Comparison of ENCODE assay signal across 21 mouse cellular contexts in genomic region chr3:137785871-137786270, GRCm38 (mm10).
DNase-seq lines count a peak whose midpoint lies in the region; ATAC-seq and TF ChIP-seq lines count a peak whose summit lies in the region.
"Had no signal": no experiment of that assay in that cellular context is flagged by ENCODE, and none has a peak within 500 bp of the region (broad histone marks: within the 10 kb centered on the region; RNA-seq: fewer than 3 reads in every experiment).

No protein-coding gene starts in this region.

- WGBS in hindbrain, embryonic 10.5 days: 83% methylated on average over 2 of the region's 2 CpGs
- WGBS in hindbrain, embryonic 16.5 days: 79% methylated on average over 2 of the region's 2 CpGs
- WGBS in bone marrow, adult 2 months: 91% methylated on average over 2 of the region's 2 CpGs
- 29% methylated on average over 2 of the region's 2 CpGs for WGBS in forebrain, postnatal 0 days

- no peak overlapping the region for H3K9ac ChIP-seq in hindbrain, embryonic 16.5 days (ENCODE audit: low read depth, low read length)
- no peak overlapping the region for H3K9ac ChIP-seq in MEL (ENCODE audit: control insufficient read depth, low read depth, low read length, poor library complexity, severe bottlenecking)
- no peak overlapping the region for H3K9ac ChIP-seq in forebrain, postnatal 0 days
- H3K9ac ChIP-seq: hindbrain, embryonic 12.5 days; intestine, embryonic 15.5 days; limb, embryonic 12.5 days; liver, embryonic 13.5 days; lung, embryonic 15.5 days had no signal

- H3K4me2 ChIP-seq in hindbrain, embryonic 16.5 days (ENCODE audit: low read length): no peak overlapping the region
- no peak overlapping the region for H3K4me2 ChIP-seq in forebrain, postnatal 0 days (ENCODE audit: low read depth)
- H3K4me2 ChIP-seq: hindbrain, embryonic 12.5 days; intestine, embryonic 15.5 days; limb, embryonic 12.5 days; liver, embryonic 13.5 days; lung, embryonic 15.5 days had no signal

- H3K27me3 ChIP-seq in hindbrain, embryonic 10.5 days (ENCODE audit: insufficient read depth, poor library complexity, severe bottlenecking): peaks cover 6% of the 10 kb centered on the region; the same call in 1 of the 2 replicates
- H3K27me3 ChIP-seq in hindbrain, embryonic 16.5 days (replicated peaks; ENCODE audit: control insufficient read depth, insufficient read depth, low read length): no peaks in the 10 kb centered on the region
- no peaks in the 10 kb centered on the region for H3K27me3 ChIP-seq in MEL (ENCODE audit: control insufficient read depth in 1 of 2, insufficient read depth in 2 of 2, low read length in 2 of 2)
- H3K27me3 ChIP-seq in forebrain, postnatal 0 days (ENCODE audit: insufficient read depth, low read length): no peaks in the 10 kb centered on the region
- H3K27me3 ChIP-seq: hindbrain, embryonic 12.5 days; intestine, embryonic 15.5 days had no signal

- intact Hi-C loops in left cerebral cortex, postnatal 4 days (cut with DNase I): no loop called here

- no peaks in the 10 kb centered on the region for H3K36me3 ChIP-seq in hindbrain, embryonic 10.5 days
- no peaks in the 10 kb centered on the region for H3K36me3 ChIP-seq in hindbrain, embryonic 16.5 days (ENCODE audit: control insufficient read depth, insufficient read depth, low read length)
- peaks cover 0 to 17% of the 10 kb centered on the region in 2 experiments; a peak in 2 of 4 replicates for H3K36me3 ChIP-seq in MEL (ENCODE audit: control insufficient read depth in 1 of 2, insufficient read depth in 2 of 2, low read length in 2 of 2)
- no peaks in the 10 kb centered on the region for H3K36me3 ChIP-seq in forebrain, postnatal 0 days (ENCODE audit: insufficient read depth)
- H3K36me3 ChIP-seq: embryonic facial prominence, embryonic 10.5 days; hindbrain, embryonic 12.5 days; intestine, embryonic 15.5 days; limb, embryonic 12.5 days; liver, embryonic 13.5 days; lung, embryonic 15.5 days had no signal

- peak; percentile 9 for TF ChIP-seq RAD21 in MEL (IDR thresholded peaks at IDR 0.05; ENCODE audit: low read depth, low read length)

- TF ChIP-seq CTCF in MEL (IDR thresholded peaks at IDR 0.05 in 2 of 3, conservative IDR thresholded peaks at IDR 0.05 in 1 of 3; ENCODE audit: control insufficient read depth in 1 of 3, insufficient read depth in 1 of 3, low read depth in 2 of 3, low read length in 3 of 3, poor library complexity in 1 of 3, severe bottlenecking in 1 of 3): peak in 1 of 3 experiments; percentile 6; a peak in 2 of 6 replicates
- TF ChIP-seq CTCF in bone marrow, adult 2 months (IDR thresholded peaks at IDR 0.05; ENCODE audit: control insufficient read depth, insufficient read depth, low read length): peak; percentile 20; the same call in 1 of the 2 replicates
- 0 out of 2 replicates have a peak, but pooled peaks have one; percentile 4 for TF ChIP-seq CTCF in forebrain, postnatal 0 days (IDR thresholded peaks at IDR 0.05; ENCODE audit: low read depth)

- H3K4me1 ChIP-seq in hindbrain, embryonic 10.5 days (replicated peaks): peaks cover 28% of the 10 kb centered on the region
- H3K4me1 ChIP-seq in hindbrain, embryonic 16.5 days (ENCODE audit: control insufficient read depth, insufficient read depth, low read depth, low read length): peaks cover 12% of the 10 kb centered on the region
- peaks cover 4 to 14% of the 10 kb centered on the region in 2 experiments for H3K4me1 ChIP-seq in MEL (ENCODE audit: control insufficient read depth in 1 of 2, insufficient read depth in 2 of 2, low read length in 2 of 2)
- H3K4me1 ChIP-seq in bone marrow, adult 2 months (ENCODE audit: control insufficient read depth, insufficient read depth, low read length): no peaks in the 10 kb centered on the region
- no peaks in the 10 kb centered on the region; the same call in 1 of the 2 replicates for H3K4me1 ChIP-seq in forebrain, postnatal 0 days (ENCODE audit: insufficient read depth)
- H3K4me1 ChIP-seq: intestine, embryonic 15.5 days; lung, embryonic 15.5 days had no signal

- TF ChIP-seq POLR2A in MEL (IDR thresholded peaks at IDR 0.05; ENCODE audit: control insufficient read depth in 1 of 2, insufficient read depth in 1 of 2, low read depth in 1 of 2, low read length in 2 of 2, poor library complexity in 1 of 2): no peak
- TF ChIP-seq POLR2A in bone marrow, adult 2 months (IDR thresholded peaks at IDR 0.05; ENCODE audit: borderline replicate concordance, control insufficient read depth, low read depth, low read length): no peak

- H3K4me3 ChIP-seq in hindbrain, embryonic 10.5 days: no peak overlapping the region
- H3K4me3 ChIP-seq in hindbrain, embryonic 16.5 days (ENCODE audit: low read length): no peak overlapping the region
- H3K4me3 ChIP-seq in MEL (ENCODE audit: control insufficient read depth in 1 of 2, insufficient read depth in 1 of 2, low read depth in 2 of 2, low read length in 2 of 2): no peak overlapping the region
- H3K4me3 ChIP-seq in bone marrow, adult 2 months (replicated peaks; ENCODE audit: control insufficient read depth, low read depth, low read length): no peak overlapping the region
- H3K4me3 ChIP-seq in forebrain, postnatal 0 days (ENCODE audit: low read depth, low read length): no peak overlapping the region
- H3K4me3 ChIP-seq: embryonic facial prominence, embryonic 10.5 days; hindbrain, embryonic 12.5 days; intestine, embryonic 15.5 days; limb, embryonic 12.5 days; liver, embryonic 13.5 days; lung, embryonic 15.5 days had no signal

- H3K9me3 ChIP-seq in hindbrain, embryonic 10.5 days: no peaks in the 10 kb centered on the region
- no peaks in the 10 kb centered on the region for H3K9me3 ChIP-seq in hindbrain, embryonic 16.5 days (ENCODE audit: control insufficient read depth, low read length)
- no peaks in the 10 kb centered on the region for H3K9me3 ChIP-seq in MEL (replicated peaks; ENCODE audit: insufficient read depth, low read length)
- no peaks in the 10 kb centered on the region for H3K9me3 ChIP-seq in forebrain, postnatal 0 days (ENCODE audit: low read length)
- H3K9me3 ChIP-seq: embryonic facial prominence, embryonic 10.5 days; hindbrain, embryonic 12.5 days; intestine, embryonic 15.5 days; limb, embryonic 12.5 days; liver, embryonic 13.5 days; lung, embryonic 15.5 days had no signal

- 0 out of 2 replicates have a peak overlapping the region, but pooled peaks have one; percentile 35 for H3K27ac ChIP-seq in hindbrain, embryonic 10.5 days
- H3K27ac ChIP-seq in hindbrain, embryonic 16.5 days (ENCODE audit: low read depth, low read length): no peak overlapping the region
- H3K27ac ChIP-seq in MEL (ENCODE audit: control insufficient read depth, low read depth, low read length): no peak overlapping the region
- H3K27ac ChIP-seq in bone marrow, adult 2 months (ENCODE audit: control insufficient read depth, insufficient read depth, low read depth, low read length, poor library complexity): no peak overlapping the region
- H3K27ac ChIP-seq in forebrain, postnatal 0 days (ENCODE audit: low read depth, low read length): no peak overlapping the region
- H3K27ac ChIP-seq: intestine, embryonic 15.5 days; limb, embryonic 12.5 days; liver, embryonic 13.5 days; lung, embryonic 15.5 days had no signal

- ATAC-seq in hindbrain, embryonic 16.5 days: no peak
- ATAC-seq in forebrain, postnatal 0 days: no peak
- ATAC-seq: intestine, embryonic 15.5 days had no signal

- no peak for DNase-seq in hindbrain, embryonic 10.5 days (ENCODE audit: low spot score)
- DNase-seq in MEL (ENCODE audit: low read depth, low spot score): no peak
- no peak for DNase-seq in forebrain, postnatal 0 days
- DNase-seq in left cerebral cortex, postnatal 4 days: no peak
- no peak for DNase-seq in left cerebral cortex, adult 8-10 months (ENCODE audit: low spot score in 2 of 2)
- DNase-seq in adrenal gland, postnatal 10 days: no peak
- DNase-seq: cerebellum, adult 9-10 months; gastrocnemius, postnatal 10 days; kidney, postnatal 36 days; liver, embryonic 13.5 days; lung, postnatal 4 days; right cerebral cortex, postnatal 14 days; spleen, adult 18-20 months; thymus, postnatal 4 days had no signal

- no peaks in the 10 kb centered on the region for H3K79me2 ChIP-seq in MEL (ENCODE audit: control insufficient read depth, insufficient read depth, low read length, poor library complexity)

- TF ChIP-seq EP300 in MEL (IDR thresholded peaks at IDR 0.05; ENCODE audit: low read depth in 1 of 2, low read length in 2 of 2): no peak

TF ChIP-seq in MEL, 35 proteins besides CTCF, POLR2A, EP300 and RAD21:
- TF ChIP-seq SMC3 (IDR thresholded peaks at IDR 0.05; ENCODE audit: low read depth, low read length): no peak
- TF ChIP-seq USF2 (IDR thresholded peaks at IDR 0.05; ENCODE audit: borderline replicate concordance in 1 of 2, insufficient read depth in 1 of 2, low read depth in 1 of 2, low read length in 2 of 2): no peak
- no peak for TF ChIP-seq CHD1 (IDR thresholded peaks at IDR 0.05; ENCODE audit: low read depth, low read length)
